Mouse (Mus musculus) CH12.LX (cell line): ENCODE measurements around the gene Hoxd13. TPM values are rescaled to one million over a fixed set of nuclear protein-coding genes. Genes with fewer than 3 reads are reported as not detected.

Experiments
- DNase-seq: peaks from one replicate; pipeline ENCODE4 v3.0.0-alpha.2; 2013; ENCODE audit errors: extremely low read depth
- H3K27ac ChIP-seq: 2 replicates; pipeline ENCODE4 v1.5.1; 2012; ENCODE audit warnings: low read depth, mild to moderate bottlenecking, control low read depth, moderate library complexity; ENCODE audit not compliant: insufficient read depth
- H3K27me3 ChIP-seq: replicated peaks from 2 replicates; pipeline ENCODE3; 2012; ENCODE audit warnings: inconsistent platforms
- H3K36me3 ChIP-seq, 2 experiments: replicated peaks in 1 of 2; 2 replicates each; pipeline versions ENCODE3 to v1.6.1; 2012; ENCODE audit warnings: inconsistent platforms in 1 of 2, low read length in 1 of 2, mild to moderate bottlenecking in 1 of 2, mixed read lengths in 1 of 2, moderate library complexity in 1 of 2; ENCODE audit not compliant: control insufficient read depth in 1 of 2, insufficient read depth in 1 of 2
- H3K4me1 ChIP-seq, 2 experiments: 2 replicates each; pipeline ENCODE4 v1.6.1; 2012; ENCODE audit warnings: inconsistent platforms in 1 of 2, moderate library complexity in 1 of 2; ENCODE audit not compliant: insufficient read depth in 2 of 2, control insufficient read depth in 1 of 2
- H3K4me2 ChIP-seq: 2 replicates; pipeline ENCODE4 v1.6.1; 2012; ENCODE audit warnings: low read depth, mild to moderate bottlenecking, control low read depth; ENCODE audit not compliant: poor library complexity, insufficient read depth, severe bottlenecking
- H3K4me3 ChIP-seq, 3 experiments: fragments of 150-350 bp in 1 of 3; sonication (generic) in 1 of 3; replicated peaks in 1 of 3; 2 replicates each; pipeline versions ENCODE3 to v1.5.1; 2011 to 2012; ENCODE audit warnings: low read depth in 2 of 3, low read length in 2 of 3, mild to moderate bottlenecking in 2 of 3, moderate library complexity in 2 of 3, control low read depth in 1 of 3, improper control_type of control experiment in 1 of 3, inconsistent platforms in 1 of 3, mixed read lengths in 1 of 3; ENCODE audit not compliant: poor library complexity in 1 of 3
- H3K79me2 ChIP-seq: replicated peaks from 2 replicates; pipeline ENCODE4 v1.6.1; 2012; ENCODE audit warnings: mild to moderate bottlenecking, moderate library complexity; ENCODE audit not compliant: control insufficient read depth, poor library complexity, insufficient read depth, severe bottlenecking; ENCODE audit errors: extremely low read depth
- H3K9ac ChIP-seq: 2 replicates; pipeline ENCODE4 v1.6.1; 2012; ENCODE audit warnings: low read depth, mild to moderate bottlenecking, control low read depth, moderate library complexity; ENCODE audit not compliant: insufficient read depth
- H3K9me3 ChIP-seq: replicated peaks from 2 replicates; pipeline ENCODE3; 2012; ENCODE audit warnings: low read length, inconsistent platforms, mixed read lengths
- BHLHE40 ChIP-seq: IDR thresholded peaks from 2 replicates; pipeline ENCODE4 v1.6.1; 2011; ENCODE audit warnings: mild to moderate bottlenecking, low read depth, low read length, improper control_type of control experiment
- CHD2 ChIP-seq: IDR thresholded peaks from 2 replicates; pipeline ENCODE4 v1.6.1; 2011; ENCODE audit warnings: low read length, improper control_type of control experiment
- E2F4 ChIP-seq: IDR thresholded peaks from 2 replicates; pipeline ENCODE4 v1.6.1; 2011; ENCODE audit warnings: low read depth, low read length, improper control_type of control experiment; ENCODE audit not compliant: insufficient replicate concordance
- EP300 ChIP-seq: IDR thresholded peaks from 2 replicates; pipeline ENCODE4 v1.6.1; 2011; ENCODE audit warnings: low read length, improper control_type of control experiment
- MEF2A ChIP-seq: IDR thresholded peaks from 2 replicates; pipeline ENCODE4 v1.6.1; 2014; ENCODE audit warnings: low read depth, mild to moderate bottlenecking, inconsistent platforms, low read length, improper control_type of control experiment, borderline replicate concordance
- POLR2AphosphoS2 ChIP-seq: IDR thresholded peaks from 2 replicates; pipeline ENCODE4 v1.6.1; 2011; ENCODE audit warnings: low read depth, low read length, improper control_type of control experiment
- USF1 ChIP-seq: IDR thresholded peaks from 2 replicates; pipeline ENCODE4 v1.6.1; 2014; ENCODE audit warnings: low read depth, mild to moderate bottlenecking, inconsistent platforms, low read length, improper control_type of control experiment
- ZC3H11A ChIP-seq: IDR thresholded peaks from 2 replicates; pipeline ENCODE4 v1.6.1; 2012; ENCODE audit warnings: low read depth, mild to moderate bottlenecking, inconsistent platforms, low read length, improper control_type of control experiment
- ZMIZ1 ChIP-seq: IDR thresholded peaks from 2 replicates; pipeline ENCODE4 v1.6.1; 2012; ENCODE audit warnings: low read depth, mild to moderate bottlenecking, inconsistent platforms, low read length, improper control_type of control experiment
- dilution Hi-C: fragments of 300-500 bp; cut with MboI; formaldehyde crosslinking; loops from 2 replicates; pipeline ENCODE4 v1.14.3; 2020; ENCODE audit warnings: low sequenced_read_pairs; ENCODE audit not compliant: extremely low pct_unique_long_range_greater_than_20kb, extremely low pct_ligation_motif_present
- in situ Hi-C: fragments of 300-500 bp; cut with MboI; formaldehyde crosslinking; loops from 3 replicates; pipeline ENCODE4 v1.14.3; 2019; ENCODE audit warnings: low sequenced_read_pairs, low pct_ligation_motif_present, low pct_unique_long_range_greater_than_20kb, mixed read lengths
- polyA plus RNA-seq: library from polyadenylated mRNA; unstranded; fragments of >175 nt; gene quantifications from 2 replicates; pipeline ENCODE4 v1.2.1, GENCODE M21; 2012; ENCODE audit warnings: low read depth; ENCODE audit not compliant: insufficient read length
- total RNA-seq, 2 experiments: library from RNA; depleted of rRNA; stranded (reverse); fragments of 300-350 nt in 1 of 2; fragments of >200 nt in 1 of 2; gene quantifications; 2 replicates each; pipeline ENCODE4 v1.2.3; 2012 to 2014

Hoxd13 gene
- total and polyA plus RNA-seq, 3 experiments = not detected

- no peak overlapping the region for H3K4me2 ChIP-seq
- no peak for DNase-seq
- H3K36me3 ChIP-seq = no peaks in the 10 kb centered on the region
- no peak overlapping the region for H3K27ac ChIP-seq
- H3K4me3 ChIP-seq = no peak overlapping the region
- no peak for TF ChIP-seq ZC3H11A
- TF ChIP-seq ZMIZ1 = no peak
- TF ChIP-seq BHLHE40 = no peak
- no peak for TF ChIP-seq POLR2AphosphoS2
- no peak for TF ChIP-seq USF1
- TF ChIP-seq, all 38 proteins: peak for 0
- H3K4me1 ChIP-seq = no peaks in the 10 kb centered on the region
- in situ Hi-C loops = loop anchor here (10.0 to 25.0 kb wide), 3 partner anchors 445 to 887 kb away; no protein-coding TSS in a partner anchor
- no peak overlapping the region for H3K9ac ChIP-seq
- no peaks in the 10 kb centered on the region for H3K79me2 ChIP-seq
- dilution Hi-C loops = no loop called here
- H3K9me3 ChIP-seq = peaks cover 11% of the 10 kb centered on the region
- H3K27me3 ChIP-seq = no peaks in the 10 kb centered on the region
Measured at GRCm38 (mm10) chr2:74699664-74700545, 31.8 kb downstream of the Hoxd13 start.

- in situ Hi-C loops = loop anchor here (25.0 kb wide), 1 partner anchor 887 kb away; no protein-coding TSS in a partner anchor
- dilution Hi-C loops = no loop called here
- Histone ChIP-seq H3K4me3 (no peak overlapping the region), H3K4me1 (no peaks in the 10 kb centered on the region), H3K9me3 (peaks cover 11% of the 10 kb centered on the region), H3K4me2 (no peak overlapping the region), H3K36me3 (no peaks in the 10 kb centered on the region), H3K27ac (no peak overlapping the region), H3K79me2 (no peaks in the 10 kb centered on the region), H3K9ac (no peak overlapping the region), H3K27me3 (no peaks in the 10 kb centered on the region)
- no peak for DNase-seq
- no peak for TF ChIP-seq EP300
- TF ChIP-seq CHD2 = no peak
- TF ChIP-seq E2F4 = no peak
- no peak for TF ChIP-seq MEF2A
Measured at GRCm38 (mm10) chr2:74700546-74701112, 32.5 kb downstream of the Hoxd13 start.
